Mouse (Mus musculus) stomach, postnatal 0 days (tissue): ENCODE measurements around the gene Macrod1.

Experiments
- CTCF ChIP-seq: IDR thresholded peaks from 2 replicates; pipeline ENCODE4 v1.5.1; 2016; ENCODE audit warnings: antibody characterized with exemption, low read depth, mild to moderate bottlenecking, moderate library complexity
- EP300 ChIP-seq: optimal IDR thresholded peaks from 2 replicates; pipeline ENCODE3; 2016; ENCODE audit warnings: antibody characterized with exemption

DNA sequence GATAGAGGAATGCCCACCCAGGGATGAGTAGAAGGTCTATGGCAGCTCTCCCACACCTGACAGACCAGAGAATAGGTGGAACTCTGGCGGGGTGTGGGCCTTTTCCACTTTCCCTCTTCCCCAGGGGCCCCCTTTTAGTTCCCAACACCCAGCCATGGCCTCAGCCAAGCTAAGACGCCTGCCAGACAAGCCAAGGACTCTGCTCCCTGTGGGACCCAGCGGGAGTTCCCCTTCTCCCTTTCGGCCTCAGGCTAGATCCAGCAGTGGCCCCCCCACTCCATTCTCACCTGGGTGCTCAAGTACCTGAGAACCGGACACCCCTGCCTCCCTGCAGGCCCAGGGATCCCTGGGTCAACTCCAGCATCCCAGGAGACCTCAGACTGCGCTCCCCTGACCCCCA lies 165.6 kb downstream of the Macrod1 start:
- no peak for TF ChIP-seq EP300
- no peak for TF ChIP-seq CTCF
